Mouse (Mus musculus): Measurements from ENCODE around the gene Thrsp.

Gene Thrsp

DNA sequence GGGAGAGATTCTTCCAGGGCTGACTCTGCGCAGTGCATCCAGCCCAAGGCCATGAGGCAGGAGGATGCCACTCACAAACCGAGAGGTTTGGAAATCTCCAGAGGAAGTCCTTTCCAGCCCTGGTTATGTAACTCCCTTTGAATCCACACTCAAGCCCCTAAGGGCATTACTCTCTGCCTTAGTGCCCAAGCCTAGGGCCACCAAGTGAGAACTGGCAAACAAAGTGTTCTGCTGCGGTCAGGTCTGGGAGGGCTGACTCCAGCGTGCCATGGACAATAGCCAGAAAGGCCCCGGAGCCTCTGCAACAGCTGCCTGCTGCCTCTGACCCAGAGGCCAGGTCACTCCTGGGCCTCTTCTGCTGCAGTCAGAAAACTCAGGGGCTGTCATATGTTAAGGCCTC lies 1.2 kb upstream of the Thrsp start:
- no peak for DNase-seq (ENCODE audit: low read depth, low spot score)

DNA sequence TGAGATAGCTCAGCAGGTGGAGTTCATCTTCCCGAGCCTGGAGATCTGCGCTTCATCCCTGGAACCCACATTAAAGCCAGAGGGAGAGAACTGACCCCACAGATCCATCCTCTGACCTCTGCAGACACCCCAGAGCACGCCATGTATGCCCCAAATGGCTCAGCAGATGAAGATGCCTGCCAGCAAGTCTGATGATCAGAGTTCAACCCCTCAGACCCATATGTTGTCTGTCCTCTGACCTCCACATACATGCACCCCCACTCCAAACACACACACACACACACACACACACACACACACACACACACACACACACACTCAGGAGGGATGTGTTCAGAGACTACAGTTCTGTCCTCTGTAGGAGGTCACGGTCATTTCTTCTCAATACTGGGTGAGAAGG lies 1.1 kb downstream of the Thrsp start:
- no peak for DNase-seq (ENCODE audit: low read depth, low spot score)

DNA sequence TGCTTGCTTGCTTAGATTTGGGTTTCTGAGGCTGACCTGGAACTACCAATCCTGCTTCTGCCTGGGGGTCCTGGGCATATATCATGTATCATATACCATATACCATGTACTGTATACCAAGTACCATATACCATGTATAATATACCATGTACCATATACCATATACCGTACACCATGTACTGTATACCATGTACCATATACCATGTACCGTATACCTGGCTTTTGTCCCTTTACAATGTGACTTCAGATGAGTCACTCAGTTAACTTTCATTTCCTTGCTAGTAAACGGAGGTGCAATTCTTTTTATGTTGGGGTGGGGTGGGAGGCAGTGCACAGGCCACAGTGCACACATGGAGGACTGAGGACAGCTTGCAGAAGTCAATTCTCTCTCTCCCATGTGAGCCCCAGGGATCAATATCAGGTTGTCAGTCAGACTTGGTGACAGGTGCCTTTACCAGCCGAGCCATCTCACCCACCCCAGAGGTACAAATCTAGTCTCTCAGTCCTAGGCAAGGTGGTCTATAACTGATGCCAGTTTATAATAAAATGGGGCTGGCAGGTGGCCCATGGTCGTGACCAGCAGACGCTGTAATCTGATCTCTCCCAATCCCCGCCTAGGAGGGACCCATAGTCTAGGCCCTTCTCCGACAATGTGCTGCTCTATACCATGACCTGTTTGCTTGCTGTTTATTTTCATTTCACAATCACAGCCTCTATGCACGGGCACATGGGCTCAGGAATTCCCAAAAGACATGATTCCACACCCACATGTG lies 2.4 kb downstream of the Thrsp start:
- no peak for DNase-seq (ENCODE audit: low read depth, low spot score)

DNA sequence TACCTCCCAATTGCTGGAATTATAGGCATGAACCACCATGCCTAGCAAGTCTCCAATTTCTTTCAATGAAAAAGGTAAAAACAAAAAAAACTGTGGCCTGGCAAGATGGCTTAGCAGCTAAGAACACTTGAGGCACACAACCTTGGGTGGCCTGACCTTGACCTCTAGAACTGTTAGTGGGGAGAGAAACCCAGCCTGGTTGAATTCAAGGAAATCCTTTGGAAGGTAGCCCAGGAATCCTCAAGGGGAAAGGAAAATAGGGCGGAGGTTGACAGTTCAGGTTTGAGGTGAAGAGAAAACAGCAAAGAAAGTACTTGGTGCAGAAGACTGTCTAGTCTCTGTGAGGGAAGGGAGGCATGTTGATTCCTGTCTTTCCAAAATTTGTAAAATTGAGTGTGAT lies 3.1 kb downstream of the Thrsp start:
- no peak for DNase-seq (ENCODE audit: low read depth, low spot score)

DNA sequence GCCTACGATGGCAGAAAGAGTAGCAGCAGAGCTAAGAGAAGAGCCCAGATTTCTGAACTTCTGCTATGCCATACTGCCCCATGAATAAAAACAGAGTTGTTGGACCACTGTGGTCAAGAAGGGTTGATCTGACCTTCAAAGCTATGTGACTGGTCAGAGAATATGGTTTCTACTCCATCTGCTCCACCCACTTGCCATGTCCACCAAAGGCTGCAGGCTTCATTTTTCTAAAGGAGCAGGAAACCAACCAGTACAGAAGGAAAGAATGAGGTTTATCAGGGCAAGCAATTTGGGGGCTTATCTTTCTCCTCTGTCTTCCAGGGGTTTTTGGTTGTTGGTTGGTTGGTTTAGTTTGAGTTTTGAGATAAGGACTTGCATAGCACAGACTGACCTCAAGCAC lies 3.5 kb downstream of the Thrsp start:
- no peak for DNase-seq (ENCODE audit: low read depth, low spot score)

DNA sequence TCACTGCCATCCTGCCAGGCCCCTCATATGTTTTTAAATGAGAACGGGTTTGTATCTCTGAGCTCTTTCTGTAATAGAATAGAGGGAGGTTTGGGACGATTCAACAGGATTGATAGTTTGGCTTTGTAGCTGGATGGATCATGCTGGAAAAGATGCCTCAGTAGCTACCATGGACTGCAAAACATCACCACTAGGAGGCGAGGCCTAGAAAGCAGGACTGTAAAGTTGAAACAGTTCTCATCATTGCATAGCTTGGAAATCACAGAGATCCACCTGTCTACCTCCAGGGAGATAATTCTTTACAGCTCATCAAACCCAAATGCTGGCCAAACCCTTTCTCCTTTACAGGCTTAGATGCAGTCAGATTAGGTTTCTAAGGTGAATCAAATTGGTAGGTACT lies 6.0 kb downstream of the Thrsp start:
- no peak for DNase-seq (ENCODE audit: low read depth, low spot score)

DNA sequence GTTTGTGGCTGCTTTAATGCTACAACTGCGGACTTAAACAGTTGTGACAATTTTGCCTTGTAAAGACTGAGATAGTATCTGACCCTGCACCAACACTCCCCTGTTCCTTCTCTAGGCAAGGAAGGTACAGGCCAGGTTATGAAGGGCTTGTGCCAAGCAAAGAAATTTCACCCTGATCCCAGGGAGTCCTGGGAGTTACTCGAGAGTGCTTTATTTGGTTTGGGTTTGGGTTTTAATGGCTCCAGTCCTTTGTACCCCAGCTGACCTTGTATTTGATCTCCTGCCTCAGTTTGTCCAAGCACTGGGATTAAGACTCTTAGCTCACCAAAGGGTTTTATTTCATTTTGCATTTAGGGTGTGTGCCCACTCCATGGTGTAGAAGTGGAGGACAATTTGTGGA lies 6.4 kb downstream of the Thrsp start:
- DNase-seq (ENCODE audit: low read depth, low spot score), result no peak

DNA sequence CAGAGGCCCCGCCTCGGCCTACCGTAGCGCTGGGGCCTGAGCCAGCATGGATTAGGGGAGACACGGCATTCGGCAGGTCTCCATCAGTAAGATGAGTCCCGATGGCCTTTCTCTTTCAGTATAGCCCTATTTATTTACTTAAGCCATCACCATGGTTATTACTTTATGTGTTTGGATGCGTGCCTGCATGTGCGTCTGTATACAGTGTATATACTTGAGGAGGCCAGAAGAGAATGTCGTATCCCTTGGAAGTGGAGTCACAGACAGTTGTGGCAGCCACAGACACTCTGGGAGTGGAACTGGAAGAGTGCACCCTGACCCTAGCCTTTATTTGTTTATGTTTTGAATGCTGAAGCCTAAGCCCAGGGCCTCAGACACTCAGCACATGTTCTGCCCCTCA lies 10.4 kb downstream of the Thrsp start:
- no peak for DNase-seq (ENCODE audit: low read depth, low spot score)

DNA sequence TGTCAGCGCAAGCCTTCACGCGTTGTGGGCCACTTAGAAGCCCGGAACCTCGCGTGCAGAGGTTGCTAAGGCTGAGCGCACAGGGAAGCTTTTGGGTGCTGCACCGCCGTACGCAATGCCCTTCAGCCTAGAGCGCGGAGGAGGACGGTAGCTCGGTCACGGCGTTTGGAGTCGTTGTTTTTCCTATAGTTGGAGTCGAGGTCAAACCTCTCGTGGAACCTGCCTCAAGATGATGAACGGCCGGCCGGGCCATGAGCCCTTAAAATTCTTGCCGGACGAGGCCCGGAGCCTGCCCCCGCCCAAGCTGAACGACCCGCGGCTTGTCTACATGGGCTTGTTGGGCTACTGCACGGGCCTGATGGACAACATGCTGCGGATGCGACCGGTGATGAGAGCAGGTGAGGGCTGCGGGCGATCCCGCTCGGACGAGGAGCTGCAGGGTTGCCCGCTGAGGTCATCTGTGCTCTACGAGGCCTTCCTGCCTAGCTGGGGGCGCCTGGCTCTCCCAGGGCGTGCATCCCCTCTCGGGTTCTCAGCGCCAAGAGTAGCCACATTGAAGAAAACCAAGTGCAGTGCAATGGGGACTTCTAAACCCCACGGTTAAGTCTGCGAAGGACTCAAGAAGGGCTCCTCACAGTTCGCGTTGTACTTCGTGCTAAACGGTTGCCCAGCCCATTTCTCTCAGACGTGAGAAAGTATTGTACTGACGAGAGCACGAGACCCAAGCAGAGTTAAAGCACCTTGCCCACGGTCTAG lies 17.4 kb downstream of the Thrsp start, which contains the start of gene Ndufc2:
Gene Ndufc2, plus strand, starts transcription at position 44 of the 756 bp plus-strand sequence.
- DNase-seq (ENCODE audit: low read depth, low spot score), result peak; percentile 64

DNA sequence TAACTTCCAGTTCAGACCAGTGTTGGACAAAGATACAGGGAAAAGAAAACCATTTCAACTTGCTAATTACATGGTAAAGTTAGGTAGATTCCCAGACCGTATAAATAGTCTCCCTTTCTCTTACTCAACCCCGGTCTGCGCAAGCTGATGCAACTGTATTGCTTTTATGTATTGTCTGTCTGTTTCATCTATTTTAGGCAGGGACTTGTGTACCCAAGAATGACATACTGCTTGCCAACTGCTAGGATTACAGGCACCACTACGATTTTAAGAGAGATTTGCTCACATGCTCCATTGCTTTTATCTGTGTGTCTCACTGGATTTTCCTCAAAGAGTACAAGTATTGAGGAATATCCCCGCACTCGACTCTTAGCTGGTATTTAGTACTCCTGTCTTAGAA lies 18.6 kb downstream of the Thrsp start:
- no peak for DNase-seq (ENCODE audit: low read depth, low spot score)

DNA sequence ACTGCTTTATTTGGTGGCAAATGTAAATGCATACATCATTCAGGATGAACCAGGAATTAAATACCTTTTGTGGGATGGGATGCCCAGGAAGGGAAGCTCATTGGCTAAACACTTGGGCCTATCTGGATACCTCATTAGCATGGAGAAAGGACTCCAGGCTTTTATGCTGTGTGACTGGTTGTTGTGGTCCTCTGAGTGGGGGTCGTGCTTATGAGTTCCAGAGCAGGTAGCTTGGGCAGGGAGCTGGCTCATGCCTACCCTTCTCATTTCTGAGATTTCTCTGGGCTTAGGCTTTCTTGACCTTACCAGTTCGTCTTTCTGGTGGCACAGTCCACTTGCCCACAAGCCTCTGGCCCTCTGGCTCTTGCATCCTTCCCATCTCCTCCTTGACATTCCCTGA lies 23.2 kb downstream of the Thrsp start:
- no peak for DNase-seq (ENCODE audit: low read depth, low spot score)

DNA sequence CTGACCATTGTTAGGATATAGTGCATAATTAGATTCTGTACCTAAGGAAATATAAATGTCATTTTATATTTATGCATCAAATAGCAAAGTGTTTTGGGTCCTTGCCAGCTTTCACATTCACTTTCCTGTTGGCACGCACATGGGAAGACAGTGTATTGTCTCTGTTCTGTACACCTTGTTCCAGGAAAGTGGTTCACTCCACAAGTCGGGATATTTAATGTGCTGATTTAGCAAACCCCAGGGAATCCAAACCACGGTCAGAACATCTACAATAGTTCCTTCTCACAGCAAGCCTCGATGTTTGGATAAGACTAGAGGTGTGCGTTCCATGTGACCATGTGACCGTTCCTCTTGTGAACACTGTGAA lies 25.5 kb downstream of the Thrsp start:
- DNase-seq (ENCODE audit: low read depth, low spot score), result no peak

DNA sequence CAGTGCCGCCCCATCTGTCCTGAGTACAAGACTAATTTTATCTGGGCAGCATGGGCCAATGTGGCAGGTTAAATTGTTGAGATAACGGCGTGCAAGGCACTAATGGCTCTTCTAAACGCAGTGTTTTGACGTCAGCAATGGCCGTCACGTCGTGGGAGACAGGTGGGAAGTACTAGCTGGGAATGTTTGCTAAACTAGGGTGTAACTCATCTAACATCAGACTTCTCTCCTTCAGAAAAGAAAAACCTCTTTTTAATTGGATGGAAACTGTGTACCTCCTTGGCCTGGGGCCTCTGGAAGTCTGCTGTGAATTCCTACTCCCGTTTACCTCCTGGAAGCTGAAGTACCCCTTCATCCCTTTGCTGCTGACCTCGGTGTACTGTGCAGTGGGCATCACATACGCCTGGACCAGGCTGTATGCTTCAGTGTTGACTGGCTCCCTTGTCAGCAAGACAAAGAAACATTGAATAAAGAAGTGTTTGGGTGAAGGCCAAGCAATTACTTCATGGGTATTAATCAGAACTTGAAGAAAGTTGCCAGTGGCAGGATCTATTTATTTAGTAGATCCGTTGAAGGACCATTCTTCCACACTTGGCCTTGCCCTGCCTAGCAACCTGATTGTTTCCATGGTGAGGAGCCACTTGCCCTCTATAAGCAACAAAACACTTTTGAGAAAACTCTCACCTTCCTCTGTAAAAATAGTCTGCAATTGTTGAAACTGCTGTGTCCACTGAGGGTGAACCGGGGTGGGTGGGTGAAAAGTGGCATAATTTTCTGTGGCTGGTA lies 26.0 kb downstream of the Thrsp start:
- no peak for DNase-seq (ENCODE audit: low read depth, low spot score)

DNA sequence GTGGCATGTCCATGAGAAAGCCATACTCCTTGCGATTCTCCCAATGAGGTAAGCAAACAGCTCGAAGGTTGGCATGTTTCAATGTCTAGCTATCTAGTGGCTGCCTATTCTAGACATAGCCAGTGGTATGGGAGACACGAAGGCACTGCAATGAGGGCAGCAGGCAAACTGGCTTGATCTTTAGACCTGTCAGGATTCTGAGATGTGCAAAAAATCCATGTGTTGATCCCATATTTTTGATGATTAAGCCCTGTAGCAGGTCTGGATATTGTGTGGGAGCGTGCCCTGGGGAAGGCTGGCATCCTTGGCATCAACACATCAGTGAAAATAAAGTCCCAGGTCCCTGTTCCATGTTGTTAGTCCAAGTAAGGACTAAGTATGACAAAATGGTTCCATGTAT lies 29.0 kb downstream of the Thrsp start:
- DNase-seq (ENCODE audit: low read depth, low spot score), result no peak

DNA sequence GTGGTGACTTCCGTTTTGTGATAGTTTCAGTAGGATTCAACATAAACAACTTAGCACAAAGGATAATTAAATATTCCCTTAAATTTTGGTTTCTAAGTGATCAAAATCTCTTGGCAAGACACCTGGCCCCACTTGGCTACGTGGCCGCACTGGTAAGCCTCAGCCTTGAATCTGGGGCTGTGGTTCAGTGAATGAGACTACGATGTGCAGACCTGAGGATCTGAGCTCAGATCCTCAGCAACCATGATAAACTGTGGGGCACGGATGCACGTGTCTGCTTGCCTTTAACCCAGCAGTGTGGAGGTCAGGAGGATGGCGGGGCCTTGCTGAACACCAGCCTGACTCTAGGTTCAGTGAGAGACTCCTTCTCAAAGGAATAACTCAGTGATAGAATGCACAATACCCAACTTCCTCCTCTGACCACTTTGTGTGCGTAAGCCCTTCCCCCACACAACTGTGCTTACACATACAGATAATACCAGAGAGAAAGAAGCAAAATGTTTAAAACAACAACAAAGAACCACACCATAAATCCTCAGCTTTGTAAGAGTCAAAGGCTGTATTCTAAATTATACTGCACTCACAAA lies 29.9 kb downstream of the Thrsp start:
- DNase-seq (ENCODE audit: low read depth, low spot score), result no peak

DNA sequence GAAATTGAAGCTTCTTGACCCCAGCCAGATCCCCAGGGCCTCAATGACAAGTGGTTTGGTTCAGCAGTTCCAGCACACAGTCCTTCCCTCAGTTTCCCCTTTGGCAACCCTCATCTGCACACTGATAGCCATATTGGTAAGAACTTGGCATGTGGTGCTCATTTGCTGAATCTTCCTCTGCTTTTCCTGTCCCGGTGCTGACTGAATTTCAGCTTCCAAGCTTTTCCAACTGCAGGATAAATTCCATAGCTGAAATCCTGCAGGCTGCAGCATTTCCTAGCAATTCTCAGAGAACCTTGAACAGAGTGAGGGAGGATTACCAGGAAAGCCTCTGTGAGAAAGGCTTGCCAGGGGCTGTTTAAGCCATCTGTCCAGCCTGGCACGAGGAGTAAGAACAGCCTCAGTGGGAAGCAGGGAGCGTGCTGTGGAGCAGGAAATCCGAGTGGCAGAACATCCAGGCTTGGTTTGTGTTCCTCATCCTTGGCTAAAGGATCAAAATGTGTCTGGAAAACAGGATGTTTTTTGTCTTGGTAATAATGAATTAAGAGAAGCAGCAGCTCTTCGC lies 30.6 kb downstream of the Thrsp start:
- peak; percentile 80 for DNase-seq (ENCODE audit: low read depth, low spot score)

DNA sequence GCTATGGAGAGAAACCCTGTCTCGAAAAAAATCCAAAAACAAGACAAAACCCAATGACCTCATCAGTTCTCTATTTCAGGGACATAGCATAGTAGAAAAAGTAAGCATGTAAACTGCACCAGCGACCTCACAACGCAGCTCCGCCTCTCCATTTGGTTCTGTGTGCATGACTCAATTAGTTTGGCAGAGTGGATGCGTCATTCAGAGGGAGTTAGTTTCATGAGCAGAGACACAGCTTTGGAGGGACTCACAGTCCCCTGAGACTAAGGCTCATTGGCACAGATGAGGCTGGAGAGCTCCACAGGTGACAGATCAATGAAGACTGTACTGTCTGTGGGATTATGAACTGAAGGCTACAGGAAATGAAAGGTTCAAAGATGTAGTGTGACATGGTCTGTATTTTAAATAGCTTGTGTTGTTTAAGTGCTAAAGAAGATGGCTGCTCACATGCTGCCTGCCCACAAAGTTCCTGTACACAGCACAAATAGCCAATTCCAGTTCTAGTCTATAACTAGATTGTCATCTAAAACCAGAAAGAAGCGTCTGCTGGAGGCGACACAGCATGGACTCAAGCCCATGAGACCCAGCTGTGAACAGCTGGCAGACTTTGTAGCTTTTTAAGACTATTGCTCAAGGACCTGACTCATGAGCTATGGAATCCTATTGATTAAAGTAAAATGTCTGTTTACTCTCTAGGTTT lies 31.3 kb downstream of the Thrsp start:
- no peak for DNase-seq (ENCODE audit: low read depth, low spot score)

DNA sequence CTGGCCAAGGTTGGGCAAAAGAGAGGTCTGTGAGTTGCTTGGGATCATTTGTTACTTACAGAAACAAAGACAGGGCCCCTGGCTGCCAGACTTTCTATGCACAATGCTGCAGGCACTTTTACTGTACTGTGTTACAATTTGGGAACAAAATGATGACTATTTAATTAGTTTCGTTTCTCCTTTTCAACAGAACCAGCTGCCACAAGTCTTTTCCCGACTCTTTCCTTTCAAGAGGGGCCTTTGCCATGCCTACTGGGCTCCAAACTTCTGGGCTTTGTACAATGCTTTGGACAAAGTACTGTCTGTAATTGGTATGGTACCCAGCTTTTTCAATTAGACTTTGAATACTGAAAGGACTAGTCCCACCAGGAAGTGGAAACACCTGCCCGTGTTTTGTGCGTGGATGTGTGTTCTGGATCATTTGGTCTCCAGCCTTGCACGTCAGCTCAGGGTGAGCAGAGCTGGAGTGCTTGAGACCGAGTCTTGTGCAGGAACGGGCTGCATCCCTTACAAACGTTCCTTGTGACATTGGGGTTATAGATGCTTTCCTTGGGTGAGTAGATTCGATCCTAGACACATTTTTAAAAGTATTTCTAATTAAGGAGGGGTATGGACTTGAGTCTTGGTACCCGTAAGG lies 33.9 kb downstream of the Thrsp start:
- no peak for DNase-seq (ENCODE audit: low read depth, low spot score)

DNA sequence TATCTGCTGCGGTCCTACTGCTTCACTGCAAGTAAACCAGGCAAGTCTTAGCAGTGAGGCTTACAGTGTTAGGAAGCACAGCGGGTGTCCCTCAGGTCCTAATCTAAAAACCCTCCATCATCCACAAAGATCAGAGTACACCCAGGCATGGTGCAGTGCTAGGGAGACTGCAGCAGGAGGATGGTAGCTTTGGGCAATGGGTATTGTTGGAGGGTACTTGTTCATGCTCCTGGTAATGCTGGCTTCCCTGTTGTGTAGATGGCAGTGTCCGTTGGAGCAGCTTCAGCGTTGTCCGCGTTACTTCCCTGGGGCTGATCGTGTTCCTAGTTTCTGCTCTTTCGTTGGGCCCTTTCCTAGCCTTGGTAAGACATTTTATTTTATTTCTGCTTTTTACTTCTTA lies 34.9 kb downstream of the Thrsp start:
- DNase-seq (ENCODE audit: low read depth, low spot score), result no peak

DNA sequence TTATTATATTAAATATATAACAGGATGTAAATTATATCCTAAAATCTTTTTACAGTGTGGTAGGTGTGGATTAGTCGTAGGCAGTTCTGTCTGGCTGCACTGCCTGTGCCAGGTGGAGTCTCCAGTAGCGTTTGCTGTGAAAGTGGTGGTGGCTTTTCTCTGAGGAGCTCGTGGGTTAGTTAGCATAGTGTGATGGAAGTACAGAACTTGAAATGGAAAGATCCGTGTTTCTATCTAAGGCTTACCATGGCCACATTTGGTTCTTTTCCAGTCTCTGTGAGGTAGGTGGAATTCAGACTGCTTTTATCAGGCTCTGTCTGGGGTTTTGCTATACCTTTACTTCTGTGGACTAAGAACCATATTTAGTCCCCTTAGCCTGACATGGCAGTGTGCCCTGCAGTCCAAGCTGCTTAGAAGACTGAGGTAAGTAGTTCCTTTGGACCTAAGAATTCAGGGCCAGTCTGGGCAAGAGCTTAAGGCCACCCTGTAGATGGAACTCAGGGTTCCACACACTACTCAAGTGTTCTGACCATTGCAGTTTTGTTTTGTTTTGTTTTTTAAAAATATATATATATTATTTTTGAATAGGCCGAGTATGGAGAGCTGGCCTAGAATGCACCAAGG lies 36.9 kb downstream of the Thrsp start:
- no peak for DNase-seq (ENCODE audit: low read depth, low spot score)
